Mouse (Mus musculus): ENCODE measurements around the gene Pum1. TPM values are rescaled to one million over a fixed set of nuclear protein-coding genes. Genes with fewer than 3 reads are reported as not detected.
A peak's percentile ranks its signal among the peaks of the same experiment; 100 is the strongest.
"Not testable (repeated sequence)": the region's sequence is repeated elsewhere in the genome, so short reads cannot be mapped to it uniquely, and the experiment has no call there.

The Pum1 gene
- polyA plus RNA-seq, 1 experiment = 48.4 TPM

GRCm38 (mm10) chr4:130668541-130668940 lies 5.4 kb downstream of the Pum1 start:
- H3K4me1 ChIP-seq (ENCODE audit: control insufficient read depth, insufficient read depth, insufficient read length, low read length) = peaks cover 14% of the 10 kb centered on the region; the same call in 1 of the 2 replicates
- 0 out of 2 replicates have a peak overlapping the region, but pooled peaks have one; percentile 4 for H3K27ac ChIP-seq (ENCODE audit: insufficient read depth, low read depth, low read length)
- no peaks in the 10 kb centered on the region for H3K27me3 ChIP-seq (ENCODE audit: control insufficient read depth, insufficient read depth, low read length)
- no peak overlapping the region for H3K4me3 ChIP-seq (ENCODE audit: low read depth, low read length)
- WGBS = 14% methylated on average over 2 of the region's 2 CpGs
- H3K36me3 ChIP-seq (ENCODE audit: control insufficient read depth, insufficient read depth, low read length) = peaks cover 25% of the 10 kb centered on the region
- TF ChIP-seq POLR2A (IDR thresholded peaks at IDR 0.05; ENCODE audit: low read depth, low read length) (no peak), CTCF (IDR thresholded peaks at IDR 0.05; ENCODE audit: extremely low read depth, insufficient read length, insufficient replicate concordance, low read depth, low read length) (no peak)

- Histone ChIP-seq H3K27me3 (ENCODE audit: control insufficient read depth, insufficient read depth, low read length) (no peaks in the 10 kb centered on the region), H3K36me3 (ENCODE audit: control insufficient read depth, insufficient read depth, low read length) (peaks cover 27% of the 10 kb centered on the region), H3K4me3 (ENCODE audit: low read depth, low read length) (no peak overlapping the region), H3K27ac (ENCODE audit: insufficient read depth, low read depth, low read length) (0 out of 2 replicates have a peak overlapping the region, but pooled peaks have one; percentile 4), H3K4me1 (ENCODE audit: control insufficient read depth, insufficient read depth, insufficient read length, low read length) (peaks cover 14% of the 10 kb centered on the region; the same call in 1 of the 2 replicates)
- WGBS = 26% methylated on average over 7 of the region's 7 CpGs
- TF ChIP-seq POLR2A (IDR thresholded peaks at IDR 0.05; ENCODE audit: low read depth, low read length) = no peak
- no peak for TF ChIP-seq CTCF (IDR thresholded peaks at IDR 0.05; ENCODE audit: extremely low read depth, insufficient read length, insufficient replicate concordance, low read depth, low read length)
Measured at GRCm38 (mm10) chr4:130668991-130669390, 5.9 kb downstream of the Pum1 start.

GRCm38 (mm10) chr4:130670023-130670422 lies 6.9 kb downstream of the Pum1 start:
- not testable (repeated sequence) for H3K27me3 ChIP-seq (ENCODE audit: control insufficient read depth, insufficient read depth, low read length); H3K27ac ChIP-seq (ENCODE audit: insufficient read depth, low read depth, low read length); H3K4me3 ChIP-seq (ENCODE audit: low read depth, low read length)
- peaks cover 14% of the 10 kb centered on the region; the same call in 1 of the 2 replicates for H3K4me1 ChIP-seq (ENCODE audit: control insufficient read depth, insufficient read depth, insufficient read length, low read length)
- WGBS = 70% methylated on average over 5 of the region's 5 CpGs
- H3K36me3 ChIP-seq (ENCODE audit: control insufficient read depth, insufficient read depth, low read length) = peaks cover 35% of the 10 kb centered on the region

GRCm38 (mm10) chr4:130671079-130671845 lies 8.1 kb downstream of the Pum1 start:
- TF ChIP-seq CTCF (IDR thresholded peaks at IDR 0.05; ENCODE audit: extremely low read depth, insufficient read length, insufficient replicate concordance, low read depth, low read length) = no peak
- TF ChIP-seq POLR2A (IDR thresholded peaks at IDR 0.05; ENCODE audit: low read depth, low read length) = no peak
- H3K4me3 ChIP-seq (ENCODE audit: low read depth, low read length) = no peak overlapping the region
- WGBS = 86% methylated on average over 4 of the region's 4 CpGs
- peaks cover 39% of the 10 kb centered on the region for H3K36me3 ChIP-seq (ENCODE audit: control insufficient read depth, insufficient read depth, low read length)
- H3K27ac ChIP-seq (ENCODE audit: insufficient read depth, low read depth, low read length) = no peak overlapping the region
- H3K27me3 ChIP-seq (ENCODE audit: control insufficient read depth, insufficient read depth, low read length) = no peaks in the 10 kb centered on the region
- peaks cover 12% of the 10 kb centered on the region; the same call in 1 of the 2 replicates for H3K4me1 ChIP-seq (ENCODE audit: control insufficient read depth, insufficient read depth, insufficient read length, low read length)

- Histone ChIP-seq H3K4me3 (ENCODE audit: low read depth, low read length) (no peak overlapping the region), H3K27me3 (ENCODE audit: control insufficient read depth, insufficient read depth, low read length) (no peaks in the 10 kb centered on the region), H3K4me1 (ENCODE audit: control insufficient read depth, insufficient read depth, insufficient read length, low read length) (peaks cover 14% of the 10 kb centered on the region; the same call in 1 of the 2 replicates), H3K27ac (ENCODE audit: insufficient read depth, low read depth, low read length) (no peak overlapping the region), H3K36me3 (ENCODE audit: control insufficient read depth, insufficient read depth, low read length) (peaks cover 40% of the 10 kb centered on the region)
- TF ChIP-seq POLR2A (IDR thresholded peaks at IDR 0.05; ENCODE audit: low read depth, low read length) (no peak), CTCF (IDR thresholded peaks at IDR 0.05; ENCODE audit: extremely low read depth, insufficient read length, insufficient replicate concordance, low read depth, low read length) (no peak)
Measured at GRCm38 (mm10) chr4:130672161-130672560, 9.0 kb downstream of the Pum1 start.

- H3K27ac ChIP-seq (ENCODE audit: insufficient read depth, low read depth, low read length) = no peak overlapping the region; the same call in 1 of the 2 replicates
- no peak overlapping the region for H3K4me3 ChIP-seq (ENCODE audit: low read depth, low read length)
- peaks cover 5% of the 10 kb centered on the region; the same call in 1 of the 2 replicates for H3K4me1 ChIP-seq (ENCODE audit: control insufficient read depth, insufficient read depth, insufficient read length, low read length)
- H3K27me3 ChIP-seq (ENCODE audit: control insufficient read depth, insufficient read depth, low read length) = no peaks in the 10 kb centered on the region
- WGBS = 53% methylated on average over 2 of the region's 2 CpGs
- peaks cover 41% of the 10 kb centered on the region for H3K36me3 ChIP-seq (ENCODE audit: control insufficient read depth, insufficient read depth, low read length)
- no peak for TF ChIP-seq POLR2A (IDR thresholded peaks at IDR 0.05; ENCODE audit: low read depth, low read length)
- no peak for TF ChIP-seq CTCF (IDR thresholded peaks at IDR 0.05; ENCODE audit: extremely low read depth, insufficient read length, insufficient replicate concordance, low read depth, low read length)
Measured at GRCm38 (mm10) chr4:130676746-130677145, 13.6 kb downstream of the Pum1 start.

- Histone ChIP-seq H3K36me3 (ENCODE audit: control insufficient read depth, insufficient read depth, low read length) (peaks cover 32% of the 10 kb centered on the region), H3K4me3 (ENCODE audit: low read depth, low read length) (no peak overlapping the region), H3K27me3 (ENCODE audit: control insufficient read depth, insufficient read depth, low read length) (no peaks in the 10 kb centered on the region), H3K27ac (ENCODE audit: insufficient read depth, low read depth, low read length) (no peak overlapping the region), H3K4me1 (ENCODE audit: control insufficient read depth, insufficient read depth, insufficient read length, low read length) (peaks cover 5% of the 10 kb centered on the region; the same call in 1 of the 2 replicates)
- no peak for TF ChIP-seq CTCF (IDR thresholded peaks at IDR 0.05; ENCODE audit: extremely low read depth, insufficient read length, insufficient replicate concordance, low read depth, low read length)
- no peak for TF ChIP-seq POLR2A (IDR thresholded peaks at IDR 0.05; ENCODE audit: low read depth, low read length)
- 73% methylated on average over 3 of the region's 3 CpGs for WGBS
Measured at GRCm38 (mm10) chr4:130678149-130678548, 15.0 kb downstream of the Pum1 start.

Measured in small intestine, adult 2 months (tissue).